Mouse (Mus musculus) kidney, adult 2 months (tissue): ENCODE data around the gene Agmat.

ENCODE experiments used
- CTCF ChIP-seq: fragments of 200-500 bp; conservative IDR thresholded peaks from 2 replicates; pipeline ENCODE4 v1.5.1; 2011; ENCODE audit warnings: low read depth, mild to moderate bottlenecking, control low read depth, low read length, moderate library complexity, mixed read lengths; ENCODE audit not compliant: insufficient read depth, insufficient read length
- POLR2A ChIP-seq: fragments of 200-500 bp; IDR thresholded peaks from one replicate; pipeline ENCODE4 v1.6.1; 2011; ENCODE audit warnings: low read depth, low read length, control low read depth

- TF ChIP-seq POLR2A (no peak), CTCF (no peak)
Measured at GRCm38 (mm10) chr4:141749557-141749956, 3.1 kb downstream of the Agmat start.
